Mouse (Mus musculus): ENCODE data around the gene Kcnh5. TPM values are rescaled to one million over a fixed set of nuclear protein-coding genes. Genes with fewer than 3 reads are reported as not detected.
A peak's percentile ranks its signal among the peaks of the same experiment; 100 is the strongest.

Kcnh5 gene
- 0.05 TPM in 1 of 2 replicates, not detected in the other for polyA plus RNA-seq (2016; fragmentation: Nextera tagmentation; extraction: Ambion mirVana)

DNA sequence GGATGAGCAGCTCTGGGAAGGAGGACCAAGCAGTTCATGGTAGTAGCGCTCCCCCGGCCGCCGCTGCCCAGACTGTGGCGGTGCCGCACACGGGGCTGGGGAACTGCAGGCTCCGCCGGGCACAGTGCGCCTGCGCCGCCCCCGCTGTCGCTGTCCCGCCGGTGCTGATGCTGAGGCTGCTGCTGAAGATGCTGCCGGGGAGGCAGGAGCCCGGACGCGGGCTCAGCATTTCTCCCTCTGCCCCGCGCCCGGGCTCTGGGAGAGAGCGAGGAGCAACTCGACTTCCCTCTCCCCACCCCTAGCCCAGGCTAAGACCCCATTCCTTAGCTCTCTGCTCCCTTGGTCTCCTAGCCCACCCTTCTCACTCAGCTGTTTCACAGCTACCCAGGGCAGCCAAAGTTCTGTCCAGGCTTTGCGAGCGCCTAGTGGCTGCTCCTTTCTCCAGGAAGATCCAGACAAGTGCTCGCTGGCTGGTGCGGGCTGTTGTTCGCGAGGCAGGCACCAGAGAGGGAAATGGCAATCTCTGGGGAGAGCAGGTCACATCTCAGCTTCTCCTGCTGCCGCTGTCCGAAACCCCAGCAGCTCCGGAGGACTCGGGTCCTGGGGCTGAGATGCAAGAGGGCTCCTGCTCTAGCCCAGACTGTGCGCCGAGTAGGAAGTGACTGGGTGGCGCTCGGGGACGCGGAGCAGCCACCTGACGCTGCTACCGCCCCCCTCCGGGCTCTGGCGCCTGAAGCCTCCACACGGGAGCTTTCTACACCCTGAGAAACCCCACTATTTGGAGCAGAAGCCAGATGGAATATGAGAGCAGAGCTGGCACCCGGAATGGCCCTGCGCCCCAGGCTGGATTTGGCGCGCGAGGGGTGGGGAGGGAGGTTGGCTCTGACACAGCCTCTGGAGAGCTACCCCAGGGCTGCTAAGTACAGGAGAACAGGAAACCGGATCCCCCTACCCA is at the start of gene Kcnh5:
Kcnh5 (minus strand) TSS at position 642 of the 955 bp plus-strand sequence.
- WGBS, result under 1% methylated on average over 52 of the region's 52 CpGs
- ATAC-seq (ENCODE audit: insufficient number of reproducible peaks, low FRiP score), result peak; percentile 78
- peak within 1 kb of the TSS; percentile 48 for H3K4me3 ChIP-seq
- H3K4me1 ChIP-seq (replicated peaks), result peaks cover 15% of the 10 kb centered on the region
- H3K9ac ChIP-seq, result peak within 1 kb of the TSS; percentile 43; the same call in 1 of the 2 replicates
- peak within 1 kb of the TSS; percentile 77 for H3K4me2 ChIP-seq
- H3K27ac ChIP-seq (ENCODE audit: poor library complexity, severe bottlenecking), result no peak within 1 kb of the TSS
- no peaks in the 10 kb centered on the region for H3K36me3 ChIP-seq
- peaks cover 81% of the 10 kb centered on the region for H3K27me3 ChIP-seq (replicated peaks)
- H3K9me3 ChIP-seq (replicated peaks), result no peaks in the 10 kb centered on the region

GRCm38 (mm10) chr12:75223966-75224365 is 46.8 kb upstream of the Kcnh5 start:
- Histone ChIP-seq H3K27ac (ENCODE audit: poor library complexity, severe bottlenecking) (no peak overlapping the region), H3K4me2 (no peak overlapping the region), H3K4me1 (replicated peaks) (no peaks in the 10 kb centered on the region), H3K36me3 (no peaks in the 10 kb centered on the region), H3K9me3 (replicated peaks) (peaks cover 7% of the 10 kb centered on the region; the same call in 1 of the 2 replicates), H3K4me3 (no peak overlapping the region), H3K9ac (no peak overlapping the region), H3K27me3 (replicated peaks) (no peaks in the 10 kb centered on the region)
- no peak for ATAC-seq (ENCODE audit: insufficient number of reproducible peaks, low FRiP score)
- 63% methylated on average over 1 of the region's 1 CpGs for WGBS

DNA sequence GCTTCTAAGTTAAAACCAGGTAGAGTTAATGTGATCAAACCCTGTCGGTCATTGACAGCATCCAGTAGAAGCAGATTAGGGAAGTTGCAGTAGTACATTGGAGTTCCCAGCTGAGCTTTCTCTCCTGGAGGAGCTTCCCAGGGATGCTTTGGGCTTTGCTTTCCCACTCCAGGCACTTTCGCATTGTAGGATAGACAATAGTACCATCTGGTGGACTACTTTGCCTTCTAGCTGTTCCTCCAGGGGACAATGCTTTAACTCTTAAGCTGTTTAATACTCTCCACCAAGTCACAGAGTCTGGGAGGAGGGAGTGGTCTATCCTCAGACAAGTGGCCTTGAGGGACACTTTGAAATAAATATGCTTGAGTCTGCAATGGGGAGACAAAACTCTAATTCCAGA is 12.3 kb upstream of the Kcnh5 start:
- WGBS, result 77% methylated on average over 2 of the region's 2 CpGs

DNA sequence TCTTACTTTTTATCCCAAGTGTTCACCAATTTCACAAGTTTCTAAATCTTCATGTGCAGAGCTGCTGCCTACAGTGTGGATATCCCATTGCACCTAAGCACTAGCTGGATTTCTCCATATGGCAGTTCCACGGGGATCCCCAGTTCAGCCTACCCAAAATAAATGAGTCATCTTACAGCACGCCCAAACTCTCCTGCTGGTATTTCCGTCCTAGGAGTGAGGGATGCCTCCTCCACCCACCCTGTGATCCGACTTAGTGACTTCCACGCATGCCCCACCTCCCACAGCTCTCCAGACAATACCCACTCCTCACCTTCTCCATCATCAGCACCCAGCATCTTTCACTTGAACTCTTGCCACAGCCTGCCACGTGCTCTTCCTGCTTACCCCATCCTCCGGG is 5.5 kb upstream of the Kcnh5 start:
- H3K27ac ChIP-seq (ENCODE audit: poor library complexity, severe bottlenecking), result no peak overlapping the region
- H3K4me1 ChIP-seq (replicated peaks), result no peaks in the 10 kb centered on the region
- H3K9ac ChIP-seq, result no peak overlapping the region
- peaks cover 40% of the 10 kb centered on the region for H3K27me3 ChIP-seq (replicated peaks)
- no peak overlapping the region for H3K4me3 ChIP-seq
- H3K36me3 ChIP-seq, result no peaks in the 10 kb centered on the region
- ATAC-seq (ENCODE audit: insufficient number of reproducible peaks, low FRiP score), result no peak
- H3K4me2 ChIP-seq, result no peak overlapping the region
- 68% methylated on average over 7 of the region's 7 CpGs for WGBS
- H3K9me3 ChIP-seq (replicated peaks), result no peaks in the 10 kb centered on the region

More for the DNA sequence above, 12.3 kb upstream of the Kcnh5 start:
- no peak for ATAC-seq (ENCODE audit: insufficient number of reproducible peaks, low FRiP score)
- no peak overlapping the region for H3K9ac ChIP-seq
- no peaks in the 10 kb centered on the region for H3K27me3 ChIP-seq (replicated peaks)
- no peak overlapping the region for H3K4me2 ChIP-seq
- no peak overlapping the region for H3K4me3 ChIP-seq
- no peaks in the 10 kb centered on the region; the same call in 1 of the 2 replicates for H3K9me3 ChIP-seq (replicated peaks)
- no peaks in the 10 kb centered on the region for H3K4me1 ChIP-seq (replicated peaks)
- no peak overlapping the region for H3K27ac ChIP-seq (ENCODE audit: poor library complexity, severe bottlenecking)
- no peaks in the 10 kb centered on the region for H3K36me3 ChIP-seq

GRCm38 (mm10) chr12:75179491-75179890 is 2.4 kb upstream of the Kcnh5 start:
- Histone ChIP-seq H3K9me3 (replicated peaks) (no peaks in the 10 kb centered on the region), H3K27ac (ENCODE audit: poor library complexity, severe bottlenecking) (no peak overlapping the region), H3K36me3 (no peaks in the 10 kb centered on the region), H3K4me2 (no peak overlapping the region), H3K9ac (no peak overlapping the region), H3K4me1 (replicated peaks) (peaks cover 15% of the 10 kb centered on the region), H3K4me3 (no peak overlapping the region), H3K27me3 (replicated peaks) (peaks cover 69% of the 10 kb centered on the region)
- WGBS, result 42% methylated on average over 8 of the region's 8 CpGs
- no peak for ATAC-seq (ENCODE audit: insufficient number of reproducible peaks, low FRiP score)

DNA sequence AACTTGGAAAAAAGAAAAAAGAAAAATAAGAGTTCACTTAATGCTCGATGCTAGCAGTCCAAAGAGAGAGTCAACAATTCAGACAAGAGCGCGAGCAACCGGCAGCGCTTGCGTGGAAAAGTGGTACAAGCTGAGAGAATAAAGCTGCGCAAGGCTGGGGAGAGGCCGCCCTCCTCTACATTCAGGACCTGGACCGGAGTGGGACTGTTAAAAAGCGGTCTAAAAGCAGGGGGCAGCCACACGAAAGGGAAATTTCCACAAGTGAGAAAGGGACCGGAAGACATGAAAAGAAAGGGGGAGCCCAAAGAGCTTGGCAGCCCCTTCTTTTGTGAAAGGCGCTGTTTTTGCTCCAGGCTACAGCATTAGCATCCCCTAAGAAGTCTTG is 506 bp upstream of the Kcnh5 start:
- H3K9me3 ChIP-seq (replicated peaks), result no peaks in the 10 kb centered on the region
- H3K4me1 ChIP-seq (replicated peaks), result peaks cover 15% of the 10 kb centered on the region
- no peak overlapping the region for H3K9ac ChIP-seq
- peak overlapping the region; percentile 48 for H3K4me3 ChIP-seq
- no peaks in the 10 kb centered on the region for H3K36me3 ChIP-seq
- H3K4me2 ChIP-seq, result peak overlapping the region; percentile 77
- 4% methylated on average over 13 of the region's 13 CpGs for whole genome bisulfite sequencing
- peaks cover 81% of the 10 kb centered on the region for H3K27me3 ChIP-seq (replicated peaks)
- no peak overlapping the region for H3K27ac ChIP-seq (ENCODE audit: poor library complexity, severe bottlenecking)
- no peak for ATAC-seq (ENCODE audit: insufficient number of reproducible peaks, low FRiP score)

- Histone ChIP-seq H3K4me3 (peak overlapping the region; percentile 48), H3K9ac (peak overlapping the region; percentile 43; the same call in 1 of the 2 replicates), H3K9me3 (replicated peaks) (no peaks in the 10 kb centered on the region), H3K4me2 (peak overlapping the region; percentile 77), H3K27me3 (replicated peaks) (peaks cover 78% of the 10 kb centered on the region), H3K4me1 (replicated peaks) (peaks cover 15% of the 10 kb centered on the region), H3K36me3 (no peaks in the 10 kb centered on the region), H3K27ac (ENCODE audit: poor library complexity, severe bottlenecking) (no peak overlapping the region)
- WGBS, result 5% methylated on average over 19 of the region's 19 CpGs
- ATAC-seq (ENCODE audit: insufficient number of reproducible peaks, low FRiP score), result no peak
These were observed 1.1 kb downstream of the Kcnh5 start for GRCm38 (mm10) chr12:75175931-75176565.

- WGBS, result 21% methylated on average over 2 of the region's 2 CpGs
- no peak overlapping the region for H3K4me2 ChIP-seq
- H3K9me3 ChIP-seq (replicated peaks), result peaks cover 3% of the 10 kb centered on the region; the same call in 1 of the 2 replicates
- H3K9ac ChIP-seq, result no peak overlapping the region
- H3K27ac ChIP-seq (ENCODE audit: poor library complexity, severe bottlenecking), result no peak overlapping the region
- no peaks in the 10 kb centered on the region for H3K4me1 ChIP-seq (replicated peaks)
- no peak for ATAC-seq (ENCODE audit: insufficient number of reproducible peaks, low FRiP score)
- no peaks in the 10 kb centered on the region for H3K36me3 ChIP-seq
- H3K4me3 ChIP-seq, result no peak overlapping the region
- H3K27me3 ChIP-seq (replicated peaks), result peaks cover 32% of the 10 kb centered on the region
These were observed 6.2 kb downstream of the Kcnh5 start for GRCm38 (mm10) chr12:75170970-75171369.

- H3K36me3 ChIP-seq, result no peaks in the 10 kb centered on the region
- H3K9me3 ChIP-seq (replicated peaks), result no peaks in the 10 kb centered on the region
- H3K4me2 ChIP-seq, result no peak overlapping the region
- no peak for ATAC-seq (ENCODE audit: insufficient number of reproducible peaks, low FRiP score)
- WGBS, result 81% methylated on average over 2 of the region's 2 CpGs
- no peak overlapping the region for H3K4me3 ChIP-seq
- no peak overlapping the region for H3K9ac ChIP-seq
- H3K27me3 ChIP-seq (replicated peaks), result no peaks in the 10 kb centered on the region
- no peak overlapping the region for H3K27ac ChIP-seq (ENCODE audit: poor library complexity, severe bottlenecking)
- no peaks in the 10 kb centered on the region for H3K4me1 ChIP-seq (replicated peaks)
These were observed 24.0 kb downstream of the Kcnh5 start for GRCm38 (mm10) chr12:75153076-75153568.

- no peak overlapping the region for H3K9ac ChIP-seq
- no peaks in the 10 kb centered on the region for H3K27me3 ChIP-seq (replicated peaks)
- H3K4me3 ChIP-seq, result no peak overlapping the region
- WGBS, result 76% methylated on average over 1 of the region's 1 CpGs
- H3K4me1 ChIP-seq (replicated peaks), result no peaks in the 10 kb centered on the region
- H3K4me2 ChIP-seq, result no peak overlapping the region
- H3K27ac ChIP-seq (ENCODE audit: poor library complexity, severe bottlenecking), result no peak overlapping the region
- H3K36me3 ChIP-seq, result no peaks in the 10 kb centered on the region
- ATAC-seq (ENCODE audit: insufficient number of reproducible peaks, low FRiP score), result no peak
- H3K9me3 ChIP-seq (replicated peaks), result no peaks in the 10 kb centered on the region
These were observed 37.3 kb downstream of the Kcnh5 start for GRCm38 (mm10) chr12:75139792-75140191.

DNA sequence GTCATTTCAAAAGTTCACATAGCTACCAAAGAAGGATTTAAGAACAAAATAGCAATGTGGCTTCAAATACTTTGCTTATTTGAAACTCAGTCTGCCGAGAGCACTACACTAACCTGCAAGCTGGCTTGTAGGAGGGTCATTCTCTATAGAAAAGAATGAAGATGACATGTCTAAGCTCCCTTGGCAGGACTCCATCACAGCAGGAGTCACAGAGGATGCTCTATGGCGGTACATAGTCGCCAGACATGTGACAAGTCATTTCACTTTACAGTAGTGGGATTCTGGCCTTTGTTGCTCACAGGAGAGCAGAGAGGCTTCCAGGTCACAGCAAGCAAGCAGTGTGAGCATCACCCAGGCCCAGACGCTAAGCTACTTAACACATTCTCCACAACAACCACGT is 85.2 kb downstream of the Kcnh5 start:
- Histone ChIP-seq H3K27me3 (replicated peaks) (no peaks in the 10 kb centered on the region), H3K4me1 (replicated peaks) (no peaks in the 10 kb centered on the region), H3K4me2 (no peak overlapping the region), H3K4me3 (no peak overlapping the region), H3K27ac (ENCODE audit: poor library complexity, severe bottlenecking) (no peak overlapping the region), H3K9ac (no peak overlapping the region), H3K9me3 (replicated peaks) (no peaks in the 10 kb centered on the region), H3K36me3 (no peaks in the 10 kb centered on the region)
- ATAC-seq (ENCODE audit: insufficient number of reproducible peaks, low FRiP score), result no peak
- 66% methylated on average over 5 of the region's 5 CpGs for WGBS

Data from heart, embryonic 12.5 days (tissue).